Mouse (Mus musculus): ENCODE data around the gene Sim1. TPM values are rescaled to one million over a fixed set of nuclear protein-coding genes. Genes with fewer than 3 reads are reported as not detected.

Sim1 gene
- polyA plus RNA-seq, 1 experiment from 2014 or later: 0.21 TPM

DNA sequence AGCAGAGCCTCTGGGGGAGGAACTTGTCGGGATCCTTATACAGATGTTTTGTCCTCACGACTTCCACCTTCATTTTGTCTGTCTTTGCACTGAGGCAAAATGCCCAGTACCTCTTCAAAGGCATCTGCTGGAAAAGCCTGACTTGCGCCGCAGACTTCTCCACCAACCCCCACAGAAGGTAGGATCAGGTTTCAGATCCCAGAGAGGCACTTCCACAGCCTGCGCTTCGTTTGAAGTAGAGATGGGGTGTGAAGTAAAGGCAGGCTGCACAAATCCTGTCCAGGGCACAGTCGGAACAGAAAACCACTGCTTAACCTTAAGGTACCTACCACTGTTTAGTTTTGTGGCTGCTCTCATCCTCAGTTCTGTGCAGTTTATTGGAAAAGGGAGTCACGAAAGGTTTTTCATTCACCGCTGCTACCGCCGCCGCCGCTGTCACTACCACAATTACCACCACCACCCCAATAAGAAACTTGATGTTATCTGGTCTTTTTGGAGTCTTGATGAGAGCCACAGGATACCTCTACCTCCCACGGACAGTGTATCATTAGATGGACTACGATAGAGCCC is 1.7 kb upstream of the Sim1 start:
- H3K27ac ChIP-seq (ENCODE audit: low read length): no peak overlapping the region
- H3K4me1 ChIP-seq (ENCODE audit: control insufficient read depth, insufficient read depth, low read length): peaks cover 6% of the 10 kb centered on the region; the same call in 1 of the 2 replicates
- H3K36me3 ChIP-seq (ENCODE audit: control insufficient read depth, insufficient read depth, low read length): no peaks in the 10 kb centered on the region
- 3% methylated on average over 15 of the region's 15 CpGs for WGBS
- no peak overlapping the region for H3K9ac ChIP-seq (ENCODE audit: low read length)
- H3K27me3 ChIP-seq (ENCODE audit: control insufficient read depth, insufficient read depth, low read length): peaks cover 64% of the 10 kb centered on the region
- H3K4me2 ChIP-seq (ENCODE audit: low read depth, low read length): no peak overlapping the region
- no peak for ATAC-seq (ENCODE audit: insufficient read depth, low FRiP score)
- H3K4me3 ChIP-seq (replicated peaks; ENCODE audit: low read length): no peak overlapping the region
- H3K9me3 ChIP-seq (replicated peaks; ENCODE audit: control insufficient read depth, low read length): no peaks in the 10 kb centered on the region

GRCm38 (mm10) chr10:50893546-50893945 is 1.0 kb upstream of the Sim1 start:
- Histone ChIP-seq H3K27ac (ENCODE audit: low read length) (no peak overlapping the region), H3K9me3 (replicated peaks; ENCODE audit: control insufficient read depth, low read length) (no peaks in the 10 kb centered on the region), H3K4me2 (ENCODE audit: low read depth, low read length) (no peak overlapping the region), H3K4me1 (ENCODE audit: control insufficient read depth, insufficient read depth, low read length) (peaks cover 6% of the 10 kb centered on the region; the same call in 1 of the 2 replicates), H3K36me3 (ENCODE audit: control insufficient read depth, insufficient read depth, low read length) (no peaks in the 10 kb centered on the region), H3K4me3 (replicated peaks; ENCODE audit: low read length) (peak overlapping the region; percentile 47), H3K27me3 (ENCODE audit: control insufficient read depth, insufficient read depth, low read length) (peaks cover 68% of the 10 kb centered on the region), H3K9ac (ENCODE audit: low read length) (no peak overlapping the region)
- 9% methylated on average over 10 of the region's 10 CpGs for WGBS
- ATAC-seq (ENCODE audit: insufficient read depth, low FRiP score): no peak

GRCm38 (mm10) chr10:50895091-50895790 is 687 bp downstream of the Sim1 start:
- Histone ChIP-seq H3K4me3 (replicated peaks; ENCODE audit: low read length) (peak overlapping the region; percentile 47), H3K4me2 (ENCODE audit: low read depth, low read length) (peak overlapping the region; percentile 78), H3K9me3 (replicated peaks; ENCODE audit: control insufficient read depth, low read length) (no peaks in the 10 kb centered on the region), H3K27ac (ENCODE audit: low read length) (no peak overlapping the region), H3K36me3 (ENCODE audit: control insufficient read depth, insufficient read depth, low read length) (no peaks in the 10 kb centered on the region), H3K4me1 (ENCODE audit: control insufficient read depth, insufficient read depth, low read length) (peaks cover 6% of the 10 kb centered on the region; the same call in 1 of the 2 replicates), H3K27me3 (ENCODE audit: control insufficient read depth, insufficient read depth, low read length) (peaks cover 65% of the 10 kb centered on the region), H3K9ac (ENCODE audit: low read length) (no peak overlapping the region)
- under 1% methylated on average over 44 of the region's 44 CpGs for WGBS
- ATAC-seq (ENCODE audit: insufficient read depth, low FRiP score): peak; percentile 28; the same call in 1 of the 2 replicates

DNA sequence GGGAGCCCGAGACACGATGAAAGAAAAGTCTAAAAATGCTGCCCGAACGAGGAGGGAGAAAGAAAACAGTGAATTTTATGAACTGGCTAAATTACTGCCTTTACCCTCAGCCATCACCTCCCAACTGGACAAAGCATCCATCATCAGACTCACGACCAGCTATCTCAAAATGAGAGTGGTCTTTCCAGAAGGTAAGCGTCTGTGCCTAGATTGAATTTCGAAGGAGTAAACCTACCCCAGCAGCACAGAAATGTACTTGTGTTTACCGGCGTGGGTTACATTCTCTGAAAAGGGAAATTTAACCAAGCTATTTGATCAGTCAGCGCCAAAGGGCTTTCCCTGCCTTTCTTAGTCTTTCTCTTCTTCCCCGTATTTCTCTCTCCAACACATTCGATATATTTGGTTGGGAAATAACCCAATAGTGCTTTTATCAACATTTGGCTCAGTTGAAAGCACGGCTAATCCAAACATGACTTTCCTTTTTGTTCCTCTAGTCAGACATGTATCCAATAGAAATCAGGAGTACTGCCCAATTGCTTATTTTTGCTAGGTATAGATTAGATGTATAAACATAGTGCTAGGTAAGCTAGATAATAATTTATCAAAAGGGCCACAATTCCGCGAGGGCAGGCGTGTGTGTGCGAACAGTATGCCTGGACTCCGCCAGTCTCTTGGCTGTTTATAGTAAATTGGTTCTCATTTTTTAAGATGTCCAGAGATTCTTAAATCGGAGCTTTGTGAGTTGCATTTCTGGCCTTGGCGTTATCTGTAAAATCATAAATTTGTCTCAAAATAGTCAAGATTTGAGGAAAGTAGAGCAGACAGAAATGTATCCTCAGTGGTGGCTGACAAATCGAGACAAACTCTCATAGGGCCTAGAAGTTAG is 1.6 kb downstream of the Sim1 start:
- Histone ChIP-seq H3K4me2 (ENCODE audit: low read depth, low read length) (no peak overlapping the region), H3K4me1 (ENCODE audit: control insufficient read depth, insufficient read depth, low read length) (peaks cover 6% of the 10 kb centered on the region; the same call in 1 of the 2 replicates), H3K36me3 (ENCODE audit: control insufficient read depth, insufficient read depth, low read length) (no peaks in the 10 kb centered on the region), H3K9me3 (replicated peaks; ENCODE audit: control insufficient read depth, low read length) (no peaks in the 10 kb centered on the region), H3K27ac (ENCODE audit: low read length) (no peak overlapping the region), H3K4me3 (replicated peaks; ENCODE audit: low read length) (no peak overlapping the region), H3K27me3 (ENCODE audit: control insufficient read depth, insufficient read depth, low read length) (peaks cover 67% of the 10 kb centered on the region), H3K9ac (ENCODE audit: low read length) (no peak overlapping the region)
- WGBS: 9% methylated on average over 21 of the region's 21 CpGs
- ATAC-seq (ENCODE audit: insufficient read depth, low FRiP score): no peak

DNA sequence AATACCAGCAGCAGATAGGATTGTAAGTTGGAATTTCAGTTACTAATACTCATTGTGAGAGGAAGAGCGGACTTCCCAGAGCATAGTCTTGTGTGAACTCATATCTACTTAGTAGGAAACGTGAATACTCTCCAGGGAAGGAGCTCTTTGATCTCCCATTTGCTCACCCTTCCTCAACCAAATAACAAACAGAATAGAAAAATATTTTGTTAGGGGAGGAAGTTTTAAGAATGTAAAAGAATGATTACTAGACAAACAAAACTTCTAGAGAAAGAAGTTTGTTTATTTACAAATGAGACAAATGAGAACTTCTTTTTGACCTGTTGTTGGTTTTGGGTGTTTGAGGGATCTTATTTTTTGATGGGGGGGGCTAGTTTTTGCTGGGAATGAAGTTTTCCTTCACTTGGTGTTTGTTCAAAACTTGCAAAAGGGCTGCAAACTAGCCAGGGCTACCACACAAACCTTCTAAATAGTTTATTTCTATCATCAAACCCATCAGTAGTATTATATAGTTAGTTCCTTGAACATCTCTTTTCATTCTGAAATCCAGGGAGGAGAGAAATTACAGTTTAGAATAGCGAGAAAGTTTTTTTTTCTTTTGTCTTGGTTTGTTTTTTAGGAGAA is 2.3 kb downstream of the Sim1 start:
- 21% methylated on average over 3 of the region's 3 CpGs for WGBS
- Histone ChIP-seq H3K4me3 (replicated peaks; ENCODE audit: low read length) (no peak overlapping the region), H3K4me2 (ENCODE audit: low read depth, low read length) (no peak overlapping the region), H3K27me3 (ENCODE audit: control insufficient read depth, insufficient read depth, low read length) (peaks cover 69% of the 10 kb centered on the region), H3K9ac (ENCODE audit: low read length) (no peak overlapping the region), H3K27ac (ENCODE audit: low read length) (no peak overlapping the region), H3K4me1 (ENCODE audit: control insufficient read depth, insufficient read depth, low read length) (peaks cover 6% of the 10 kb centered on the region; the same call in 1 of the 2 replicates), H3K36me3 (ENCODE audit: control insufficient read depth, insufficient read depth, low read length) (no peaks in the 10 kb centered on the region), H3K9me3 (replicated peaks; ENCODE audit: control insufficient read depth, low read length) (no peaks in the 10 kb centered on the region)
- ATAC-seq (ENCODE audit: insufficient read depth, low FRiP score): no peak

- 6% methylated on average over 32 of the region's 32 CpGs for WGBS
- Histone ChIP-seq H3K4me1 (ENCODE audit: control insufficient read depth, insufficient read depth, low read length) (peaks cover 6% of the 10 kb centered on the region; the same call in 1 of the 2 replicates), H3K27ac (ENCODE audit: low read length) (no peak overlapping the region), H3K9me3 (replicated peaks; ENCODE audit: control insufficient read depth, low read length) (no peaks in the 10 kb centered on the region), H3K4me3 (replicated peaks; ENCODE audit: low read length) (no peak overlapping the region; the same call in 1 of the 2 replicates), H3K9ac (ENCODE audit: low read length) (no peak overlapping the region), H3K36me3 (ENCODE audit: control insufficient read depth, insufficient read depth, low read length) (no peaks in the 10 kb centered on the region), H3K27me3 (ENCODE audit: control insufficient read depth, insufficient read depth, low read length) (peaks cover 69% of the 10 kb centered on the region), H3K4me2 (ENCODE audit: low read depth, low read length) (no peak overlapping the region)
- ATAC-seq (ENCODE audit: insufficient read depth, low FRiP score): no peak
Measured at GRCm38 (mm10) chr10:50897530-50898471, 3.2 kb downstream of the Sim1 start.

DNA sequence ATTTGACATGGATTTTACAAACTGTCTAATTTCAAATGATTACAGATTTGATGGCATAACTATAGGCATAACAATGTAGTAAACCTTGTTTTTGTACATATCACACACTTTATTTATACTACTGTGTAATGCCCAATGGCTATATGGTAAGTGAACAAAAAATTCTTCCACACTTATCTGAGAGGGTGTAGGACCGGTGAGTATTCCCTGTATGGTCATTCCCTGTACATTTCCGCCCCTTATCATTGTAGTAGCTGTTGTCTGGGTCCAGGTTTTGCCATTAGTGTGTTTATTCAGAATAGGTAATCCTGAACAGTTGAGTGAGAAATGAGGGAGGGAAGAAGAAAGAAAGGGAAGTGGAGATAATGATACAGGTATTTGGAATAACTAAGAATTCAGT is 4.1 kb downstream of the Sim1 start:
- H3K27ac ChIP-seq (ENCODE audit: low read length): no peak overlapping the region
- H3K4me3 ChIP-seq (replicated peaks; ENCODE audit: low read length): no peak overlapping the region
- 34% methylated on average over 2 of the region's 2 CpGs for WGBS
- H3K27me3 ChIP-seq (ENCODE audit: control insufficient read depth, insufficient read depth, low read length): peaks cover 65% of the 10 kb centered on the region
- no peaks in the 10 kb centered on the region for H3K9me3 ChIP-seq (replicated peaks; ENCODE audit: control insufficient read depth, low read length)
- ATAC-seq (ENCODE audit: insufficient read depth, low FRiP score): no peak
- H3K9ac ChIP-seq (ENCODE audit: low read length): no peak overlapping the region
- no peak overlapping the region for H3K4me2 ChIP-seq (ENCODE audit: low read depth, low read length)
- no peaks in the 10 kb centered on the region for H3K36me3 ChIP-seq (ENCODE audit: control insufficient read depth, insufficient read depth, low read length)
- peaks cover 6% of the 10 kb centered on the region; the same call in 1 of the 2 replicates for H3K4me1 ChIP-seq (ENCODE audit: control insufficient read depth, insufficient read depth, low read length)
